Mouse (Mus musculus): Measurements from ENCODE around the gene Agbl1.
A peak's percentile ranks its signal among the peaks of the same experiment; 100 is the strongest.
"Not testable (repeated sequence)": the region's sequence is repeated elsewhere in the genome, so short reads cannot be mapped to it uniquely, and the experiment has no call there.

Gene Agbl1

DNA sequence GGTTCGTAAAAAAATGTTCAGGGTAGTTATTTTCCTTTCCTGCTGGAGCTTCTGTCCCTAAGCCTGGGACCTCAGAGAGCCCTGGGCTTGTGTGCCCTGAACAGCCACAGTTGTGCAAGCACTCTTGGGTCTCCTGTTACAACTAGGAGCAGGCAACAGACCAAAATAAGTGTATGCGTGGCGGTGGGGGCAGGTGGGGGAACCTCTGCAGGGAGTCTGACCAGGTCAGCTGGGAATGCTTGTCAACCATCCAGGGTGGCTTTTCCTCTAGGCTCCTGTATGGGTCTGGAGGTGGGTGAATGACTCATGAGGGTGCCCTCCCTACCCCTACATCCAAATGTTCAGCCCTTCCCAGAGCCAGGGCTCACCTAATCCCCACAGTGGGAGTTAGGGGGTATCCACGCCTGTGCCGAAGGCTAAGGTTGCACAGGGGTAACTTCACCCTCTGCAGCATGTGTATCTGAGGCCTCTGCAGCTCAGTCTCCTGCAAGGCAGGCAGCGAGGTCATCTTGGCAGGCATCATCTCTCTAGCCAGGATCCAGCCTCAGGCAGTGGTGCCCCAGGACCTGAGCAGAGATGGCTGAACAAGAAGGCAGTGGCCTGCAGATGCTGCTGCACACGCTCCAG is at the start of gene Agbl1:
Gene Agbl1, plus strand, starts transcription at position 577 of the 627 bp plus-strand sequence.
- no peak for DNase-seq

DNA sequence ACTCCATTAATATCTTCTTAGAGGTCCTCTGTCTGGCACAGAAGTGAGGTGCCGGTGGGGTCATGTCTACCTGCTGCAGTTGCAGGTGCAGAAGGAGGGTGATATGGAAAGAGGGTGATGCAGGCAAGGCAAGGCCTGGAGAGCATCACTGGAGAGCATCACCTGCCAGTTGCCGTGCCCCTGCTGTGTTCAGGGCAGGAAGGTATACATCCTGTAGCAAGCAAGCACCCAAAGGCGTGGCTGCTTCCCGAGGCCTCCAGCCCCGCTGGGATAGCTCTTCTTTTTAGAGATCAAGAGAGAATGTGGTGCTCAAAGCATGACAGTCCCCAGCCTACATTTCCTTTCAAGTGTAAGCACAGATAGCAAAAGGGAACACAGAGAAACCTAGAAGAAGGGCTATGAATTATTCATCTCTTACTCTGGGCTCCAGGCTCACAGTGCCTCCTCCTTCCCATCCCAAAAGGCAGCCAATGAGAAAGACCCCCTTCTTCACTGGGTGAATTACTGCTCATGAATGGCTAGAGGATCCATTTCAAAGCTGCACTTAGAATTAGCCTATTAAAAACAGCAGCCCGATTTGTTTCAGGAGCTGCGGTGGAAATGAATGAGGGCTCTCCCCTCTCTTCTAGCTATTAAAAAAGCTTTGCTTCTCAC is 44.6 kb upstream of the Agbl1 start:
- DNase-seq, result peak; percentile 8

DNA sequence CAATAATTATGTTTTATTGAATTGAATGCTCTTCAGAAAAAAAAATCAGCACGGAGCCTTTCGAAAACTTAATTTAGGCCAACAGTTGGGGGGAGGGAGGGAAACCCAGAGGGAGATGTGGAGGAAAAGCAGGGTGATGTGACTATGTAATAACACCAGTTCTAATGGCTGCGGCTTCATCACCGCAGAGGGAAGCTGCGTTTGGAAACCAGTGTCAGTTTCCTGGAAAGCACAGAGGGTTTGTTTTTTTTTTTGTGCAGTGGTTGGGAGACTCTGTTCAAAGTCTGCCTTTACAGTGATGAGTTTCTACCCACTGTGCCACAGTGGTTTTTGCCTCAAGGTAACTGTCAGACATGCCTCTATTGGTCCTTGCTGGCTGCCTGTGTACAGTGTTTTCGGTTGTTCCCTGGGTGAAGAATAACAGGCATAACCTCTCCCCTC is 44.0 kb upstream of the Agbl1 start:
- peak; percentile 5 for DNase-seq

DNA sequence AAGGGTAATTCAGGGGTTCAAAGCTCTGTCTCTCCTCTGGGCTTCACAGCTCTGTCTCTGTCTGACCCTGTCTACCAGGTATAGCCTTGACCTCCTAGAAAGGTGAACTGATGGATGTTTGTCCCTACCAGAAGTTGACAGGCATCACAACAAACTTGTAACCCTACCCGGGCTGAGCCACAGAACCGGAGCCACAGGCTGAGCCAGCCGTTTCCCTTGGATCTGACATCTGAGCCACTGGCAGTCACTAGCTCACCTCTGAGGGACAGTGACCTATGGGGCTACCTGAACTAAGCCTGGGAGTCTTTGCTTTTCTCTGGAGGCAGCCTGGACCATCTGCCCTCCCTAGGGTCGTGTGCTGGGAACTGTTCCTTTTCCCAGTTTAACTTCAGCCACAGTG is 11.1 kb upstream of the Agbl1 start:
- no peak for DNase-seq

DNA sequence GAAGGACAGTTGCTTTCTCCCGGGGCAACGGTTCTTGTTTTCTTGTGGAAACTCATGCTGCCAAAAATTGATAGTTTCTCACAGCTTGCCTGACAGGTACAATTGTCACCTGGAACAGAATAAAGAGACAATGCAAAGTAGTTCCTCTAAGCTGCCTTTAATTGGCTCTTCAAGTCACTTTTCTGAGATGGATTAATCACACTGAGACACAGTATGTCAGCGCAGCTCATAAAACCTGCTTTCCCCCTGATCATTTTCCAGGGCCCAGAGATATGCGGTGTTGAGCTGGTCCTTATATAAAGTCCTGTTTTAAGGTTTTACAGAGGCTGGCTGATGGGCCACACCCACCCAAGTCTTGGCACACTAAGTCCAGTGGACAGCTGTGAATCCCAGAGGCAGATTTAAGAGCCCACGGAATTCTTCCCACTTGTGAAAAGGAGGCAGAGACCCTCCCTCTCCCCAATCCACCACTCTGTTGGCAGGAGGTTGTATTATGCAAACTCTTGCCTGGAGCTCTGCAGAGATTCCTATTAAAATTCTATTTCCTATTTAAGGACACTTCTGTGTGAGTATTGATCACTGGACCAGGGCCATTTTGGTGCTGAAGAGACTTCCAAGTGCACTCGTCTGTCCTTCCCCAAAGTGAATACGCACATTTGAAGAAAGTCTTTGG is 9.8 kb upstream of the Agbl1 start:
- no peak for DNase-seq

DNA sequence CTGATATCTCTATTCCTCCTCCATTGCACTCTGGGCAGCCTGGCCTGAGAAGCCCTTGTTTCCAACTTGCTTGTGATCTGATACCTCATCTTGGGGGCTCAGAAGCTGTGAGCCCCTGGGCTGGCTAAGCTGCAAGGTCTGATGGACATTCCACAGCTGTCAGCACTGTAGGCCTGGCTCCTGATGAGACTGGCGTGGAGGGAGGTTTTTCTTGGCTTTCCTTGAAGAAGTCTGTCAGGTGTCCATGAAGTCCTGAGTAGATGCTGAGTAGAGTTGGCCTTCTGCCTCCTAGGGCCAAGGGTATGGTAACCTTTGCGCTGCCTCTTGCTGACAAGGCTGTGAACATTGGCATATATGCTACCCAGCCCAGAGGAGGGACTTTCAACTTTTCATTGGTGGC is 7.0 kb upstream of the Agbl1 start:
- no peak for DNase-seq

DNA sequence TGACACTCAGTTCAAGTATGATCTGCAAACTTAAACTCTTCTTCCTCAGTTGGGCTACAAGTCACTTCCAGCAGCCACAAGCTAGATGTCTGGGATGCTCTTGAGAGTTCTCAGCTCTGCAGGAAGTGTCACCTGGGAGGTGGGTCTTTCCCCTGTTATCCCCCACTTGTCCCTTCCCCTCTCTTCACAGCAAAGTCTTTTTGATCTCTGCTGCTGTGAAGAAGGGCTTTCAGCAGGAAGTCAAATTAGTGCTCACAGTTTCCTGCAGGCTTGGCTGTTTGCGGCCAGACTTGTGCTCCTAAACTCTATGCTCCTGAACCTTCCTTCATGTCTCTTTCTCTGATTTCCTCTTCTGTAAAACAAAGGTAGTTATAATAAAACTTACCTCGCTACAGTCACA is 806 bp upstream of the Agbl1 start:
- no peak for DNase-seq

DNA sequence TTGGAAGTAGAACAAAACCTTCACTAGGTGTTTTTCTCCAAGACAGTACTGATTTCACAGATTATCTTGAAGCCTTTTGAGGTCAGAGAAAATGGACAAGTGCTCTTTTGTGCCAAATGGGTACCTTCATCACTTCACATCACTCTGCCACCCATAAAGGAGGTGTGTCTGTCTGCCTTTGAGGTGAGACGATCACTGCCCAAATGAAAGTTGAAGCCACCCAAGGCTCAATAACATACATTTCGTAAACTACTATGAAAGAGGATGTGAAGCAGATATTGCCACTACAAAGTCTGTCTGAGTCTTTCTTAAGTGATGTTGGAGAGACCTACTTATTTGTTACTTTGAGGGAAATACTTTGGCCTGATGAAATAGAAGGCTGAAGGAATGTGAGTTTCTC is 4.6 kb downstream of the Agbl1 start:
- no peak for DNase-seq

DNA sequence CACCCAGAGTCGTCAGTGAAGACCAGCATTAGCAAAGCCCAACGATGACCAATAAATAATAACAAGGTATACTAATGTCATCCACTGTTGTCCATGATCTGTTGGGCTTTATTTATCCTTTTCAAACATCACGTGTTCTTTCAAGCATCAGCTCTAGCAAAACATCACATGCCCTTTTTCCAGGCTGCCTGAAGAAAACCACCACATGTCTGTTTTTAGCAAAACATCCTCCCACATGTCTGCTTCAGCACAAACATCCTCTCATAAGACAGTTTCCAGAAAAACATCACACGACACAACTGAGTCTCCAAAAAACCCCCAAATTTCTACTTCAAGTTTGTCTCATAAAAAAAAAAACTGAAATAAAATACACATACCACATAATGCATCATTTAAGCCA is 7.8 kb downstream of the Agbl1 start:
- DNase-seq, result no peak

DNA sequence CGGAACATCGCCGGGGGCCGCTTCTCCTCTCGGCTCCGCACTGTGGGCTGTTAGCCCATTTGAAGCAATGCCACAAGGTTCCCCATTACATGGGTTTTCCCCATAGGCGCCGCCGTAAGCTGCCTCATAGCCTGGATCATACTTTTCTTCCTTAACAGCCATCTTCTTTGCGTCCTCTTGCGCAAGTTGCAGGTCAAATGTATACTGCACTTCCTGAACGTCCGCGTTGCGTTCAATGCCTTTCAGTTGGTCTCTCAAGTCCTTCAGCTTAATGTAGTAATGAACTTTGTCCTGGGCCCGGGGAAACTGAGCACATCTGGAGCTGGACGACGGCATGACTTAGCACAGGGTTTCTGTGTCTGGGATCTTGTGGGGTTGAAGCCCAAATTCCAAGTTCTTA is 15.2 kb downstream of the Agbl1 start:
- not testable (repeated sequence) for DNase-seq

DNA sequence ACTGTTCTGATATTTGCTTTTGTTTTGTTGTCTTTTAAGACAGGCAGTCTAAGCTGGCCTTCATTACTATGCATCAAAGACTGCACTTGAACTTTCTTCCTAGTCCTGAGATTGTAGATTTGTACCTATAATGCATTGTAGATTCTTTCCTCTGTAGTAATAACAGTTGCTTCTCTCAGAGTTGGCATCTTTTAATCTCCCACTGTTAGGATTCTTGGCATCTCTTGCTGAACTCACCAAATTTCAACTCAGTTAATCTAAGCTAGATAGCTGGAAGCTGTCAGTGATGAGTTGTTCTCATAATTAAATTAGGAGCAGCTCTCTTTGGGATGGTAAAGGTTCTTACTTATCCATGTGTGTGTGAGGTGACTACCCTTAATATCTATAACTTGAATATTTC is 45.4 kb downstream of the Agbl1 start:
- no peak for DNase-seq

DNA sequence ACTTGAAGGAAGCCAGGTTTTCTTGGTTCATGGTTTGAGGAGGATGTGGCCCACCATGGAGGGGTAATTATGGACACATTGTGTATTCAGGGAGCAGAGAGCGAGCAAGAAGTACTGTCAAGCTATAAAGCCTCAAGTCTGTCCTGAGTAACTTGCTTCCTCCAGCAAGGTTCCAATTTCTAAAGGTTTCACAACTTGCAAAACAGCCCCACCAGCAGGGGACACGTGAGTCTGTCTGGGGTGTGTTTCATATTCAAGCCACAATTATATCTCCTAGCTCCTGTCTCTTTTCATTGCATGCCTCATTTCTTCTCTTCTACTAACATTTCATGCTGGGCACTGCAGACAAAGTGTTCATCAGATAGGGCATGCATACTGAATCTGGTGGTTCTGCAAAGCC is 53.1 kb downstream of the Agbl1 start:
- no peak for DNase-seq

DNA sequence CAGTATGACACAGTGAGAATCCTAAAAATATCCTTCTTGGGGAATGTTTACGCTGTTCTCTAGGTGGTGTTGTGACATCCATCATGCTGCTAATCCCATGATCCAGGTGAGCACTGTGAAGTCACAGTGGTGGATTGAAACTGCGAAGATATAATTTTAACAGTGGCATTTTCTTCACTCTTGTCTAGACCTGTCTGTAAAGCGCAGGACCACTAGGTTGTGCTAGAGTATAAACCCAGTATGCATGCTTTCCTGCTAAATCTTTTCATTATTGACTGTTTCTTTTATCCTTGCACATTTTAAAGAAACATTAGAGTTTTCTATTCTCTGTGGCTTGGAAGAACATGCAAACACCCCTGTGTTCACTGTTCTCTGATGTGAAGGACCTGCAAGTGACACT is 57.8 kb downstream of the Agbl1 start:
- peak; percentile 7 for DNase-seq

DNA sequence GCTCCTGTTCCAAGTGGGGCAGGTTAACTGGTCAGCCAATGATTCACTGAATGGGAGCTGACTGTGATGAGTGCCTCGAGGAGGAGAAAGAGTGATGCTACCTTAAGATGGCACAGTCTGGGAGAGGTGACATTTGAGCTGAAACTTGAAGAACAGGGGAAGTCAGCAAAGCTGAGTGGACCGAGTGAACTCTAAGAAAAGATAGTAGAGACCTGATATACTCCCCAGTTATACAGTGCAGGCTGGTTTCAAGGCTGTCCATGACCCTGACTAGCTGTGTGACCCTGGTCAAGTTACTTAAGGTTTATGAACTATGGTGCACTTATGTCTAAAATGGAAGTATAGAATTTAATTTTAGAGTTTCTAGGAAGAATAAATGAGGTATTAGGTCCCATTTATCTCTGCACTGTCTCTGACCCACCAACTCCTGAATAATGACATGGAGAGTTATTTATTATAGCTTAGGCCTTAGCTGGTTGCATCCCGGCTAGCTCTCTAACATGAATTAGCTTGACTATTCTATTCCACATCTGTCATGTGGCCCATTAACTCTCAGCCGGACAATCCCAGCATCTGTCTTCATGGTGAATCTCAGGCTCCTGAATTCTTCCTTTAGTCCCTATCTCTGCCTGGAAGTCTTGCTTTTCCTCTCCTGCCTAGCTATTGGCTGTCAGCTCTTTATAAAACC is 92.3 kb downstream of the Agbl1 start:
- DNase-seq, result no peak

DNA sequence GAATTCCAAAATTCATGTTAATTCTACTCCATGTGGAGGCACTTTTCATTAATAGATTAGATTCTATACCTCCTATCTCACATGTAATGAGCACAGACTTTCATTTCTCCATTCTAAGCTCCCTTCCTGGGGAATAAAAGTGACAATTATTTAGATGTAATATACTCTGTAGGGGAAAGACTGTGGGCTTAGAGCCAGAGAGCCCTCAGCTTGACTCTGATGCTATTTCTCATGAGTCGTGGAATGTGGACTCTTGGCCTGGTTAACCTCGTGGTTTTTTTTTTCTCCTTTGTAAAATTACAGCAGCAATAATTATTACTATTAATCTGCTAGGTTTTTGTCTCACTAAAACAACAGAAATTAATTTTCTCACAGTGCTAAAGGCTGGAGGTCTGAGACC is 96.4 kb downstream of the Agbl1 start:
- no peak for DNase-seq

DNA sequence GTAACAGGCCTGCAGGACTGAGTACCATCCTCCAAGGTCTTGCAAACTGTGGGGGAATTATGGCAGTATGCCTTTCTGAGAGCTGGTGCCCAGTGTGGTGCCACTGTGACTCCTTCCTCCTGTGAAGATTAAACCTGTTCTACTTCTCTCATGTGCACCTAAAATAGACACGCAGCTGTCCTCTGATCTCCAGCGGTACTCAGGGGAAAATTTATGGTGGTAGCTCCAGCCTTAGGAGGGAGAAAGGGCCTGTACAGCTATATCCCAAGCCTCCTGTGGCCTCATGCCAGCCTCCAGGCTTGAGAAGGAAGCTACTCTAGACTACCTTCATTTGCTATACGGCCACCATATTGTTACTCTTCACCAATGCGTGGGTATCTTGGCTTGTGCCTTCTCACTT is 109.6 kb downstream of the Agbl1 start:
- no peak for DNase-seq

DNA sequence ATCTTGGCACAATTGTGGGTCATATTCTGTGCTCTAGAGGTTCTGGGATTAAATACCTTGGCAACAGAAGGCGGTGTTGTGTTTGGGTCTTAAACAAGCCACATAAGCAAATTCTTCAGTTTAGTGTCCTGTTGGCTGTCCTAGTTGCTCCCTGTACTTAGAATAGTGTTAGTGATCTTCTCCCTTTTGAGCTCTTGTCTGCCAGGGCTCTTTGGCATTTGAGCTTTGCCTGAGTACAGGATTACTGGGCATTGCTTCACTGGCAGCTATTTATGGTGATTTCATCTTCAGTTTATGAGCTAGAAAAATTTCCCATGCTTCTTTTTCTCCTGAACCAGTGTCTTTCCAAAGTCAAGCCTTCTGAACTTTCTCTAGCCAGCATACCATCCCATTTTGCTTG is 111.9 kb downstream of the Agbl1 start:
- DNase-seq, result no peak

DNA sequence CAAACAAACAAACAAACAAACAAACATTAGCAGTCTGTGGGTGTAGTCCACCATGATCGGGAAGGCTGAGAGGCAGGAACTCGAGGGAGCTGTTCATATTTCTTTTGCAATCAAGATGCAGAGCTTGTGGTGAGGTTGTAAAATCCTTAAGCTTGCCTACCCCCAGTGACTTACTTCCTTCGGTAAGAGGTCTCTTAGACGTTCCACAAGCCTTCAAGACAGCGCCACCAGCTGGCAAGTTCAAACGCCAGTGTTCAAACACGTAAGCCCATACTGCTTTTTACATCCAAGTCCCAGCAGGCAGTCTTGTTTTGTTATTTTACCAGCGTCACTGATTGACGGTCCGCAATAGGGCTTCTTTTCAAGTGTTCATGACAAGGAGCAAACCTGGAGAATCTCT is 123.8 kb downstream of the Agbl1 start:
- peak; percentile 22 for DNase-seq

DNA sequence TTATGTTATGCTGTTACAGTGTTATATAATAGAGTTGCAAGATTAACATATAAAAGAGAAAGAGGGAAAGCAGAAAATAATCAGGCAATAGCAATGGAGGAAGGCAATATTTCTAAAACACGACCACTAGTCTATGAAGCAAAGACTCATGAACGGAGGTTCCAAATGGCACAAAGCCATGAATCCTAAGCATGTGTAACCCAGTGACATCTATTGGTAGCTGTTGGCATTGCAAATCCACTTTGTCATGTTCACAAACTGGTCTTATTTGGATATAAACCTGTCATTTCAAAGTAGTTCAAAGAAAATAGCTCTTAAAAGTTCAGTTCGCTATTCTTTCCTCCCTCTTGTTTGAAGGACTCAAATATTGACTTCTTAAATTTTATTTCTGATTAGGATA is 124.8 kb downstream of the Agbl1 start:
- no peak for DNase-seq

DNA sequence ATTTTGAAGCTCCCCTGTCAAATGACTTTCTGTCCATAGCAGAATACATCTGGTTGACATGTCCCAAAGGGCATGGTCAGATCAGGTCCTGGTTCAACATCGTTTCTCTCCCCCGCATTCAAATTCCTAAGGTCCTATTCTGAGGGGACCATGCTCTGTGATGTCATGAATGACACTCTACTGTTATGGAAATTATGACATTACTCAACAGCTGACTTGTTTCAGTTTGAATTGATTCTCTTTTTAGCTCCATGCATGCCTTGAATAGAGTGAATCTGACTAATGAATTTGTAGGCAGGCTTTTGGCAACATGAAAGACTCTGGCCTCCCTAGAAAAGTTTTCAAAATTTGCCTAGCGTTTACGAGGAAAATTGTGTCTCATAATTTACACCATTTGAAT is 141.6 kb downstream of the Agbl1 start:
- DNase-seq, result no peak

DNA sequence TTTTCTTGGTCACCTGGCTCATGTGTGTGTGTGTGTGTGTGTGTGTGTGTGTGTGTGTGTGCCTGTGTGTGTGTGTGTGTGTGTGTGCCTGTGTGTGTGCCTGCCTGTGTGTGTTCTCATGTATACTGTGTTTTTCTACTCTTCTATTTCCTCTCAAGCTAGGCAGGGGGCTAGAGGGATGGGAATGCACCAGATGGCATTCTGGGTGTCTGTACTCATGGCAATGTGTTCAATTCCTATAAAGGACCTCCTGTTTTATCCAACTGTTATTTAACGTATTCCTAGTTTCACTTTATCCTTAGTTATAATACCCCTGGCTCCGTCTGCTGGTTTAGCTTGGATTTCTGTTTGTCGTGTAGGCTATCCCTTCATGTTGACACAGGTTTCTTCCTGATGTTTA is 149.8 kb downstream of the Agbl1 start:
- no peak for DNase-seq

DNA sequence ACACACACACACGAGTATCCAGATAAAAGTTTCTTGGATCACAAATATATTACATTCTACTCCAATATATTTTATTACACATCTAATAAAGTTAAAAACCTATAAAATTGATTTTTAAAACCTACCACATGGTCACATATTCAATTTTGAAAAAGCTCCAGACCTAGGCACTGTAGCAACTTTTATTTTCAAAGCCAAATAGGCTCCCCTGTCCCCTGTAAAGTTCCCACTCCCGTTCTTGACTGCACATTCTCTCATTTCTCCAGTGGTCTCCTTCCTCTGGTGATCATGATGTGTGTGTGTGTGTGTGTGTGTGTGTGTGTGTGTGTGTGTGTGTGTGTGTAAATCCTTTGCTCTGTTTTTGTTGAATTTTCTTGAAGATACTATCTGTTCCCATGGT is 152.3 kb downstream of the Agbl1 start:
- no peak for DNase-seq

DNA sequence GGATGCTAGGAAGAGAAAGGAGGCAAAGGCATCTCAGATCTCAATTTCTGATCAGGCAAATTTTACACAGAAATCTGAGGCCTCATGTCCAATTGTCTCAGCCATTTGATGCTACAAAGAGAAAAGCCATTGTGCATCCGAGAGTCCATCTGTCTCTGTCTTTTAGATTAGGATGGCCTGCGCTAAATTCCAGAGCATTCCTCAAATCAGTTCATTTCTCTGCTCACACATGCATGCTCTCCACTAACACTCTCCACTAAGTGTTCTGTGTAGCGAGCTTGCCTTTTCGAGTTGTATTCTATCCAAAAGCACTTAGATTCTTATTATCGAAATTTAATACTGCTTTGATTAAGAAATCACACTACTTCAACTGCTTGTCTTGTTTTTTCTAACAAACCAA is 159.6 kb downstream of the Agbl1 start:
- DNase-seq, result no peak
